Mouse (Mus musculus) testis, adult 2 months (tissue): ENCODE data around the gene Camta1. TPM values are rescaled to one million over a fixed set of nuclear protein-coding genes. Genes with fewer than 3 reads are reported as not detected.
A peak's percentile ranks its signal among the peaks of the same experiment; 100 is the strongest.

Source experiments
- H3K27ac ChIP-seq: fragments of 200-500 bp; 2 replicates; pipeline ENCODE4 v1.5.1; 2012; ENCODE audit warnings: low read depth, low read length; ENCODE audit not compliant: control insufficient read depth, insufficient read depth
- H3K27me3 ChIP-seq: fragments of 200-500 bp; 2 replicates; pipeline ENCODE4 v1.6.1; 2012; ENCODE audit warnings: mild to moderate bottlenecking, low read length, moderate library complexity; ENCODE audit not compliant: control insufficient read depth, insufficient read depth
- H3K36me3 ChIP-seq: fragments of 200-500 bp; 2 replicates; pipeline ENCODE4 v1.6.1; 2012; ENCODE audit warnings: mild to moderate bottlenecking, low read length; ENCODE audit not compliant: control insufficient read depth, insufficient read depth
- H3K4me1 ChIP-seq: fragments of 200-500 bp; 2 replicates; pipeline ENCODE4 v1.6.1; 2012; ENCODE audit warnings: low read length; ENCODE audit not compliant: control insufficient read depth, insufficient read depth
- H3K4me3 ChIP-seq: fragments of 200-500 bp; 2 replicates; pipeline ENCODE4 v1.5.1; 2012; ENCODE audit warnings: low read depth, mild to moderate bottlenecking, low read length, moderate library complexity, mixed read lengths; ENCODE audit not compliant: control insufficient read depth
- CTCF ChIP-seq: fragments of 200-500 bp; IDR thresholded peaks from 2 replicates; pipeline ENCODE4 v1.5.1; 2012; ENCODE audit warnings: low read depth, mild to moderate bottlenecking, inconsistent platforms, low read length, moderate library complexity; ENCODE audit not compliant: control insufficient read depth, insufficient read depth, insufficient replicate concordance
- POLR2A ChIP-seq: fragments of 200-500 bp; IDR thresholded peaks from 2 replicates; pipeline ENCODE4 v1.6.1; 2012; ENCODE audit warnings: low read depth, mild to moderate bottlenecking, inconsistent platforms, low read length, moderate library complexity; ENCODE audit not compliant: control insufficient read depth
- polyA plus RNA-seq: library from polyadenylated mRNA; depleted of rRNA; stranded (reverse); fragments of >200 nt; gene quantifications from 2 replicates; pipeline ENCODE4 v1.2.3, GENCODE M21; 2012

Gene Camta1
- polyA plus RNA-seq, 1 experiment: 15.4 TPM

GRCm38 (mm10) chr4:151285905-151286445 is 575.7 kb downstream of the Camta1 start:
- Histone ChIP-seq H3K27ac (no peak overlapping the region), H3K4me1 (no peaks in the 10 kb centered on the region), H3K27me3 (no peaks in the 10 kb centered on the region), H3K36me3 (no peaks in the 10 kb centered on the region), H3K4me3 (no peak overlapping the region)
- TF ChIP-seq CTCF (no peak), POLR2A (no peak)

- no peaks in the 10 kb centered on the region for H3K4me1 ChIP-seq
- no peak overlapping the region for H3K27ac ChIP-seq
- H3K4me3 ChIP-seq: no peak overlapping the region
- H3K36me3 ChIP-seq: no peaks in the 10 kb centered on the region
- no peaks in the 10 kb centered on the region for H3K27me3 ChIP-seq
- no peak for TF ChIP-seq CTCF
- TF ChIP-seq POLR2A: no peak
These were observed 576.2 kb downstream of the Camta1 start for GRCm38 (mm10) chr4:151285432-151285831.

- no peaks in the 10 kb centered on the region for H3K4me1 ChIP-seq
- H3K4me3 ChIP-seq: no peak overlapping the region
- H3K27me3 ChIP-seq: no peaks in the 10 kb centered on the region
- peak; percentile 96 for TF ChIP-seq CTCF
- no peak for TF ChIP-seq POLR2A
- no peak overlapping the region for H3K27ac ChIP-seq
- no peaks in the 10 kb centered on the region for H3K36me3 ChIP-seq
These were observed 578.5 kb downstream of the Camta1 start for GRCm38 (mm10) chr4:151283092-151283741.

- H3K4me3 ChIP-seq: no peak overlapping the region
- H3K27me3 ChIP-seq: no peaks in the 10 kb centered on the region
- no peaks in the 10 kb centered on the region for H3K36me3 ChIP-seq
- no peak for TF ChIP-seq CTCF
- no peak overlapping the region for H3K27ac ChIP-seq
- H3K4me1 ChIP-seq: no peaks in the 10 kb centered on the region
These were observed 579.6 kb downstream of the Camta1 start for GRCm38 (mm10) chr4:151282103-151282502.

GRCm38 (mm10) chr4:151275292-151275691 is 586.4 kb downstream of the Camta1 start:
- Histone ChIP-seq H3K4me3 (no peak overlapping the region), H3K27me3 (no peaks in the 10 kb centered on the region), H3K4me1 (no peaks in the 10 kb centered on the region), H3K27ac (no peak overlapping the region), H3K36me3 (no peaks in the 10 kb centered on the region)
- TF ChIP-seq POLR2A: no peak
- no peak for TF ChIP-seq CTCF

GRCm38 (mm10) chr4:151263786-151264414 is 597.8 kb downstream of the Camta1 start:
- Histone ChIP-seq H3K27me3 (no peaks in the 10 kb centered on the region), H3K4me3 (no peak overlapping the region), H3K4me1 (no peaks in the 10 kb centered on the region), H3K36me3 (no peaks in the 10 kb centered on the region), H3K27ac (no peak overlapping the region)
- TF ChIP-seq CTCF (no peak), POLR2A (no peak)

GRCm38 (mm10) chr4:151263052-151263451 is 598.6 kb downstream of the Camta1 start:
- no peak for TF ChIP-seq POLR2A
- H3K36me3 ChIP-seq: no peaks in the 10 kb centered on the region
- H3K27ac ChIP-seq: no peak overlapping the region
- no peaks in the 10 kb centered on the region for H3K4me1 ChIP-seq
- H3K4me3 ChIP-seq: no peak overlapping the region
- H3K27me3 ChIP-seq: no peaks in the 10 kb centered on the region

GRCm38 (mm10) chr4:151256622-151257021 is 605.1 kb downstream of the Camta1 start:
- TF ChIP-seq CTCF (no peak), POLR2A (no peak)
- Histone ChIP-seq H3K27ac (no peak overlapping the region), H3K27me3 (no peaks in the 10 kb centered on the region), H3K4me1 (no peaks in the 10 kb centered on the region), H3K36me3 (no peaks in the 10 kb centered on the region), H3K4me3 (no peak overlapping the region)
